Mouse (Mus musculus) MEL (cell line): ENCODE measurements around the gene Purb. TPM values are rescaled to one million over a fixed set of nuclear protein-coding genes. Genes with fewer than 3 reads are reported as not detected.

Experiments
- DNase-seq: peaks from one replicate; pipeline ENCODE4 v3.0.0; 2011; ENCODE audit warnings: low read depth, low spot score
- H3K27ac ChIP-seq: 2 replicates; pipeline ENCODE4 v1.5.1; 2012; ENCODE audit warnings: low read depth, mild to moderate bottlenecking, control low read depth, low read length, moderate library complexity; ENCODE audit not compliant: control insufficient read depth
- H3K27me3 ChIP-seq, 2 experiments: fragments of 150-350 bp in 1 of 2; sonication (generic) in 1 of 2; 2 replicates each; pipeline ENCODE4 v1.6.1; 2012; ENCODE audit warnings: low read length in 2 of 2, mild to moderate bottlenecking in 2 of 2, improper control_type of control experiment in 1 of 2, moderate library complexity in 1 of 2; ENCODE audit not compliant: insufficient read depth in 2 of 2, control insufficient read depth in 1 of 2
- H3K36me3 ChIP-seq, 2 experiments: 2 replicates each; pipeline ENCODE4 v1.6.1; 2012 to 2014; ENCODE audit warnings: low read length in 2 of 2, improper control_type of control experiment in 1 of 2, inconsistent platforms in 1 of 2, mild to moderate bottlenecking in 1 of 2; ENCODE audit not compliant: insufficient read depth in 2 of 2, control insufficient read depth in 1 of 2
- H3K4me1 ChIP-seq, 2 experiments: fragments of 150-350 bp in 1 of 2; sonication (generic) in 1 of 2; 2 replicates each; pipeline ENCODE4 v1.6.1; 2012; ENCODE audit warnings: low read length in 2 of 2, improper control_type of control experiment in 1 of 2, mild to moderate bottlenecking in 1 of 2; ENCODE audit not compliant: insufficient read depth in 2 of 2, control insufficient read depth in 1 of 2
- H3K4me3 ChIP-seq, 2 experiments: fragments of 150-350 bp in 1 of 2; sonication (generic) in 1 of 2; 2 replicates each; pipeline ENCODE4 v1.5.1; 2012; ENCODE audit warnings: low read depth in 2 of 2, low read length in 2 of 2, mild to moderate bottlenecking in 2 of 2, moderate library complexity in 2 of 2, control low read depth in 1 of 2, improper control_type of control experiment in 1 of 2; ENCODE audit not compliant: control insufficient read depth in 1 of 2, insufficient read depth in 1 of 2
- H3K79me2 ChIP-seq: 2 replicates; pipeline ENCODE4 v1.6.1; 2012; ENCODE audit warnings: mild to moderate bottlenecking, low read length, moderate library complexity; ENCODE audit not compliant: control insufficient read depth, poor library complexity, insufficient read depth
- H3K9ac ChIP-seq: 2 replicates; pipeline ENCODE4 v1.6.1; 2012; ENCODE audit warnings: low read depth, mild to moderate bottlenecking, control low read depth, low read length, moderate library complexity; ENCODE audit not compliant: control insufficient read depth, poor library complexity, severe bottlenecking
- H3K9me3 ChIP-seq: fragments of 150-350 bp; sonication (generic); replicated peaks from 2 replicates; pipeline ENCODE4 v1.6.1; 2012; ENCODE audit warnings: mild to moderate bottlenecking, low read length, improper control_type of control experiment, moderate library complexity; ENCODE audit not compliant: insufficient read depth
- CHD2 ChIP-seq: IDR thresholded peaks from 2 replicates; pipeline ENCODE4 v1.6.1; 2011; ENCODE audit warnings: low read length, improper control_type of control experiment
- CTCF ChIP-seq, 3 experiments: IDR thresholded peaks in 2 of 3; conservative IDR thresholded peaks in 1 of 3; 2 replicates each; pipeline ENCODE4 v1.5.1; 2011 to 2012; ENCODE audit warnings: low read length in 3 of 3, low read depth in 2 of 3, mild to moderate bottlenecking in 2 of 3, improper control_type of control experiment in 1 of 3, inconsistent platforms in 1 of 3, mixed read lengths in 1 of 3, moderate library complexity in 1 of 3; ENCODE audit not compliant: control insufficient read depth in 1 of 3, insufficient read depth in 1 of 3, poor library complexity in 1 of 3, severe bottlenecking in 1 of 3
- ELF1 ChIP-seq: IDR thresholded peaks from 2 replicates; pipeline ENCODE4 v1.6.1; 2014; ENCODE audit warnings: low read depth, mild to moderate bottlenecking, inconsistent platforms, low read length, improper control_type of control experiment, moderate library complexity
- EP300 ChIP-seq, 2 experiments: IDR thresholded peaks; 2 replicates each; pipeline ENCODE4 v1.6.1; 2011; ENCODE audit warnings: improper control_type of control experiment in 2 of 2, low read length in 2 of 2, low read depth in 1 of 2, mild to moderate bottlenecking in 1 of 2
- GATA1 ChIP-seq: IDR thresholded peaks from 2 replicates; pipeline ENCODE4 v1.6.1; 2011; ENCODE audit warnings: low read depth, low read length, improper control_type of control experiment
- MXI1 ChIP-seq: IDR thresholded peaks from 2 replicates; pipeline ENCODE4 v1.6.1; 2011; ENCODE audit warnings: mild to moderate bottlenecking, low read depth, low read length, improper control_type of control experiment
- MYB ChIP-seq: IDR thresholded peaks from 2 replicates; pipeline ENCODE4 v1.6.1; 2011; ENCODE audit warnings: mild to moderate bottlenecking, low read depth, low read length, improper control_type of control experiment
- POLR2AphosphoS5 ChIP-seq: IDR thresholded peaks from 2 replicates; pipeline ENCODE4 v1.6.1; 2012; ENCODE audit warnings: low read depth, borderline replicate concordance, mild to moderate bottlenecking, inconsistent platforms, low read length, moderate library complexity, mixed read lengths
- RAD21 ChIP-seq: IDR thresholded peaks from 2 replicates; pipeline ENCODE4 v1.6.1; 2011; ENCODE audit warnings: mild to moderate bottlenecking, low read depth, low read length, improper control_type of control experiment
- SIN3A ChIP-seq: IDR thresholded peaks from 2 replicates; pipeline ENCODE4 v1.6.1; 2012; ENCODE audit warnings: low read length, improper control_type of control experiment, inconsistent platforms
- UBTF ChIP-seq: IDR thresholded peaks from 2 replicates; pipeline ENCODE4 v1.6.1; 2012; ENCODE audit warnings: low read depth, mild to moderate bottlenecking, inconsistent platforms, low read length, improper control_type of control experiment, moderate library complexity, borderline replicate concordance; ENCODE audit not compliant: insufficient read depth
- polyA plus RNA-seq, 2 experiments: library from polyadenylated mRNA; stranded (reverse) in 1 of 2; unstranded in 1 of 2; fragments of >175 nt in 1 of 2; fragments of >200 nt in 1 of 2; gene quantifications; 2 replicates each; pipeline versions ENCODE4 v1.2.1 to v1.2.4; 2012; ENCODE audit warnings: low replicate concordance in 2 of 2, low read depth in 1 of 2; ENCODE audit not compliant: insufficient read length in 2 of 2, insufficient read depth in 1 of 2, missing spikeins in 1 of 2
- total RNA-seq: library from RNA; depleted of rRNA; stranded (reverse); fragments of 300-350 nt; gene quantifications from 2 replicates; pipeline ENCODE4 v1.2.3, GENCODE M21; 2012

The Purb gene
- total and polyA plus RNA-seq, 3 experiments, result 23.1 to 33.9 (median 32.7) TPM

GRCm38 (mm10) chr11:6504226-6504625 is 28.5 kb upstream of the Purb start:
- Histone ChIP-seq H3K27me3 (peaks cover 0 to 1% of the 10 kb centered on the region in 2 experiments; a peak in 2 of 4 replicates), H3K4me1 (peaks cover 2 to 8% of the 10 kb centered on the region in 2 experiments; a peak in 3 of 4 replicates), H3K36me3 (peaks cover 0 to 7% of the 10 kb centered on the region in 2 experiments; a peak in 2 of 4 replicates), H3K9me3 (no peaks in the 10 kb centered on the region)
- TF ChIP-seq CHD2 (no peak), SIN3A (no peak), RAD21 (no peak), EP300 (IDR thresholded peaks at IDR 0.05; ENCODE audit: low read depth in 1 of 2, low read length in 2 of 2) (no peak)
- TF ChIP-seq, all 39 proteins: peak for 0
- H3K9ac ChIP-seq, result no peak overlapping the region
- no peak overlapping the region for H3K4me3 ChIP-seq
- no peak overlapping the region for H3K27ac ChIP-seq
- no peaks in the 10 kb centered on the region for H3K79me2 ChIP-seq
- no peak for DNase-seq

GRCm38 (mm10) chr11:6502506-6502905 is 26.8 kb upstream of the Purb start:
- no peak for DNase-seq
- Histone ChIP-seq H3K4me1 (no peaks in the 10 kb centered on the region), H3K36me3 (no peaks in the 10 kb centered on the region), H3K9ac (no peak overlapping the region), H3K27me3 (peaks cover 0 to 1% of the 10 kb centered on the region in 2 experiments; a peak in 2 of 4 replicates), H3K9me3 (no peaks in the 10 kb centered on the region), H3K79me2 (no peaks in the 10 kb centered on the region), H3K4me3 (no peak overlapping the region), H3K27ac (no peak overlapping the region)
- TF ChIP-seq MXI1 (no peak), POLR2AphosphoS5 (no peak), CTCF (IDR thresholded peaks at IDR 0.05 in 2 of 3, conservative IDR thresholded peaks at IDR 0.05 in 1 of 3; ENCODE audit: control insufficient read depth in 1 of 3, insufficient read depth in 1 of 3, low read depth in 2 of 3, low read length in 3 of 3, poor library complexity in 1 of 3, severe bottlenecking in 1 of 3) (no peak), EP300 (IDR thresholded peaks at IDR 0.05; ENCODE audit: low read depth in 1 of 2, low read length in 2 of 2) (no peak), UBTF (no peak), GATA1 (no peak), RAD21 (no peak), MYB (no peak)

GRCm38 (mm10) chr11:6497311-6497948 is 21.7 kb upstream of the Purb start:
- Histone ChIP-seq H3K27ac (no peak overlapping the region), H3K36me3 (no peaks in the 10 kb centered on the region)
- DNase-seq, result no peak

More at GRCm38 (mm10) chr11:6497311-6497948, 21.7 kb upstream of the Purb start:
- Histone ChIP-seq H3K79me2 (no peaks in the 10 kb centered on the region), H3K27me3 (peaks cover 0 to 1% of the 10 kb centered on the region in 2 experiments; a peak in 2 of 4 replicates), H3K9ac (no peak overlapping the region)
- no peak for TF ChIP-seq ELF1
- TF ChIP-seq, all 39 proteins: peak for 0
- no peaks in the 10 kb centered on the region for H3K9me3 ChIP-seq
- H3K4me1 ChIP-seq, result no peaks in the 10 kb centered on the region
- H3K4me3 ChIP-seq, result no peak overlapping the region
